Mouse (Mus musculus): ENCODE measurements around the gene Sec16b. TPM values are rescaled to one million over a fixed set of nuclear protein-coding genes. Genes with fewer than 3 reads are reported as not detected.

Gene Sec16b
- 0.08 and 0.20 TPM in 2 replicates for polyA plus RNA-seq (2021; fragmentation: Nextera tagmentation)
- long read RNA-seq, experiment 1: 0 reads
- long read RNA-seq, experiment 2, partial matches to known transcripts: 3 of 4 reads
- long read RNA-seq, experiment 2, other reads (novel, unspliced or antisense): 1 of 4 reads

DNA sequence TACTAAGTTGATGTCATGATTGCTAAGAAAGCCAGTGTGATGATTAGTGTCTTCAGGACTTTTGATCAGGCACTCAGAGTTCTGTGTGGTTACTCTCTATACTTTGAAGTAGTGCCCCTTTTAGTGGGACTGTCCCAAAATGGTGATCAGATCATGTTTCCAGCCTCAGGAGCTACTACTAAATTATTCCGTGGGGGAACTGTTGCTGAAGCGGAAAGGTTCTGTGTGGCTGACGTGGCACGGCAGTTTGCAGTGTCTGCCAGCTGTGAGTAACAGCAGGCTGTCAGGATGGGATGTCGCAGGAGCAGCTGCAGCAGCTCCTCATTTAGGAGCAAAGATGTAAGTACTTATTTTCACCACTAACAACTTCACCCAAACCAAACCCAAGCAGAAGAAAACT, at the start of gene Sec16b:
Gene Sec16b, plus strand, starts transcription at position 207 of the 400 bp plus-strand sequence.

DNA sequence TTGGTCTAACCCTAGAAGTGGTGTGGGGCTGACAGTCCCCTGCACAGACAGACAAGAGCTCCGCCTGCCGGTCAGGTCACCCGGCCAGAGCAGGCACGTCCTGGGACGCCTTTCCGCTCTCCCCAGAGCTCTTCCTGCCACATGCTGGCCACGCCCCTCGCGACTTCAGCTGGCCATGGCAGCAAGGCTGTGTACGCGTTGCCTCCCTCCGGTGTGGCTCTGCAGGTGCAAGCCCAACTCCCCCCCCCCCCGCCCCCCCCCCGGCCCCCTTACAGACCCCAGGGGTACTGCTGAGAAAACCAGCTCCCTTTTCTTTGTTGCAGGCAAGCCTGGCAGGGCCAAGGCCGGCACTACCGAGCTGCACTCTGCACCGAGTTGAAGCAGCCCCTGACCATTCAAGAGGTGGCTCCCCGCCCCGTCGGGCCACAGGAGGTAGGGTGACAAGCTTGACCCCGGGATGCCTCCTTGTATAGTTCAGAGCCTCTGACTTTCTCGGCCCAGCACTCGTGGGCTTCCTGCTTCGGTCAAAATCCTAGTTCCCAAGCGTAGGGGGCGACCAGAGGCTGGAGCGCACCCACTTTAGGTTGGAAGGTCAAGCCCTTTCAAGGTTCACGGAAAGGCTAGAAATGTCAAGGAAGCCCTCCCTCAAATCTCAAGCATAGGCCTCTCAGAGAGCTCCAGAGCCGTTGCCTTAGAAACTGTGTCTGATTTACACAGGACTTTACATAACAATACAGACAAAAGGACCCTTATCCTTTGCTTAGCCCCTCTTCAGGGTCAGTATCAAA, 47.9 kb upstream of the Sec16b start, which contains the start of gene Cryzl2:
Gene Cryzl2, plus strand, starts transcription at position 157 of the 788 bp plus-strand sequence.

Other genes starting within 250 kb of the Sec16b start
- 22.2 and 22.5 TPM in 2 replicates for gene Rasal2, start 94.1 kb upstream of the Sec16b start, polyA plus RNA-seq (2021; fragmentation: Nextera tagmentation)
- 20.6 and 31.0 TPM in 2 replicates for gene Cryzl2, start 48.2 kb upstream of the Sec16b start, polyA plus RNA-seq (2021; fragmentation: Nextera tagmentation)